Mouse (Mus musculus) forebrain, embryonic 10.5 days (tissue): ENCODE measurements around the gene Ick. TPM values are rescaled to one million over a fixed set of nuclear protein-coding genes. Genes with fewer than 3 reads are reported as not detected.
A peak's percentile ranks its signal among the peaks of the same experiment; 100 is the strongest.
"Not testable (repeated sequence)": the region's sequence is repeated elsewhere in the genome, so short reads cannot be mapped to it uniquely, and the experiment has no call there.

ENCODE experiments used
- DNase-seq: peaks from one replicate; pipeline ENCODE4 v3.0.0-alpha.2; 2017; ENCODE audit warnings: low spot score; ENCODE audit errors: extremely low spot score
- H3K27ac ChIP-seq: fragments of 300-500 bp; sonication (generic); 2 replicates; pipeline ENCODE4 v1.5.1; 2016; ENCODE audit warnings: mild to moderate bottlenecking
- H3K27me3 ChIP-seq: fragments of 300-500 bp; sonication (generic); 2 replicates; pipeline ENCODE4 v1.6.1; 2016; ENCODE audit warnings: mild to moderate bottlenecking; ENCODE audit not compliant: poor library complexity, severe bottlenecking
- H3K36me3 ChIP-seq: fragments of 300-500 bp; sonication (generic); replicated peaks from 2 replicates; pipeline ENCODE4 v1.6.1; 2016; ENCODE audit warnings: mild to moderate bottlenecking, moderate library complexity
- H3K4me1 ChIP-seq: fragments of 300-500 bp; sonication (generic); 2 replicates; pipeline ENCODE4 v1.6.1; 2016
- H3K4me3 ChIP-seq: fragments of 300-500 bp; sonication (generic); 2 replicates; pipeline ENCODE4 v1.5.1; 2016; ENCODE audit warnings: mild to moderate bottlenecking, moderate library complexity
- H3K9me3 ChIP-seq: fragments of 300-500 bp; sonication (generic); 2 replicates; pipeline ENCODE4 v1.6.1; 2016; ENCODE audit warnings: mild to moderate bottlenecking, moderate library complexity
- WGBS: fragments of 180-500 bp; shearing (Covaris S2); methylation state at CpG from one replicate; pipeline ENCODE4 v1.1.7; 2016; 5-methylcytosine and 5-hydroxymethylcytosine counted together
- polyA plus RNA-seq: library from polyadenylated mRNA; unstranded; fragments of >200 nt; fragmentation: Nextera tagmentation; extraction: Ambion mirVana; gene quantifications from 2 replicates; pipeline ENCODE4 v1.2.1, GENCODE M21; 2016

Gene Ick
- polyA plus RNA-seq, 1 experiment from 2014 or later: 36.0 TPM

DNA sequence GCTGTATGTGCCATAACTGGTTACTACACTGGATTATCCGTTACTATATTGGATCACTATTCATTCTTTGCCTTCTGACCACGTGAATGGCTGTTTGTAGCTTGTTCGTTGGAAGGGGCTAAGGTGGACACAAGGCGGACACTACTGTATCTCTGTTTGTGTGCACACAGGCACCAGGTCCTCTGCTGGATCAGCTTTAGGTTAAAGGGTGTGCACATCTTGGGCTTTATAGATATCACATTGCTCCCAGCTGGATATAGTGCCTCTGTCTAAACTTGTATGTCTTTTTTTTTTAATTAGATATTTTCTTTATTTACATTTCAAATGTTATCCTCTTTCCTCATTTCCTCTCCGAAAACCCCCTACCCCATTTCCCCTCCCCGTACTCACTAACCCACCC, 56.5 kb downstream of the Ick start:
- Histone ChIP-seq H3K4me1 (no peaks in the 10 kb centered on the region), H3K9me3 (no peaks in the 10 kb centered on the region), H3K27ac (no peak overlapping the region), H3K36me3 (peaks cover 98% of the 10 kb centered on the region), H3K4me3 (no peak overlapping the region), H3K27me3 (no peaks in the 10 kb centered on the region)
- DNase-seq: no peak
- 95% methylated on average over 6 of the region's 6 CpGs for WGBS

DNA sequence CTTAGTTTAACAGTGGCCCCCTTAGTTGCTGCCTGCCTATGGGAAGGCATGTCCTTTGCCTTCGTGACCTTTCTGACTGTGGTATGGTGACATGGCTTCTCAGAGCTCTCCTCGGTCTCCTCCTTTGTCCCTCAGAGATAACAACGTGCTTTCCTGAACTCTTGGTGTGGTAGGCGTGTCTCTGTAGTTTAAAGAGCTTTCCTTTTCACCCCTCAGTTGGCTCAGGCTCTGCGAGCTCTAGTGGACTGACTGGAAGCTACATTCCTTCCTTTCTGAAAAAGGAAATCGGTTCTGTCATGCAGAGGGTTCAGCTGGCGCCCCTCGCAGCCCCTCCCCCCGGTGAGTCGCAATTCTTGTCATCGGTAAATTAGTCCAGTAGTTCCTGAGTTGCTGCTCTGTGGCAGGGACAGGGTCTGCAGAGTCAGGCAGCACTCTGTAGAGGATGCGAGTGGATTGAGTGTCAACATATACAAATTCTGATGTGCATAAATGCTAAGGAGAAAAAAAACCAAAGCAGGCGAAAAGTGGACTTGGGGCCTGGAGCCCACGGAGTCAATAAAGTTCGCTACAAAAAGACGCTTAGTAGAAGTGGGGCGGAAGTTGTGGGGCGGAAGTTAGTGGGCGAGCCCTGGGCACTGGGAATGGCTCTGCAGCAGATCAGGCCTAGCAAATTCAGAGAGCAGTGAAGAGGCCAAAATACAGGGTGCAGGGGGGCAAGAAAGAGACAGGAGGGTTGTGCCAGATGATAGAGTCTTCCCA, 57.9 kb downstream of the Ick start:
- 85% methylated on average over 19 of the region's 19 CpGs for WGBS
- Histone ChIP-seq H3K27me3 (no peaks in the 10 kb centered on the region), H3K4me1 (no peaks in the 10 kb centered on the region)

GRCm38 (mm10) chr9:78167453-78167969, 58.5 kb downstream of the Ick start:
- 88% methylated on average over 19 of the region's 19 CpGs for WGBS
- no peak for DNase-seq
- H3K36me3 ChIP-seq: peaks cover 77% of the 10 kb centered on the region
- H3K4me1 ChIP-seq: no peaks in the 10 kb centered on the region
- no peaks in the 10 kb centered on the region for H3K27me3 ChIP-seq
- H3K9me3 ChIP-seq: no peaks in the 10 kb centered on the region
- no peak overlapping the region for H3K27ac ChIP-seq
- no peak overlapping the region for H3K4me3 ChIP-seq

More for the DNA sequence above, 57.9 kb downstream of the Ick start:
- no peak for DNase-seq
- Histone ChIP-seq H3K4me3 (no peak overlapping the region), H3K36me3 (peaks cover 84% of the 10 kb centered on the region), H3K9me3 (no peaks in the 10 kb centered on the region), H3K27ac (no peak overlapping the region)

DNA sequence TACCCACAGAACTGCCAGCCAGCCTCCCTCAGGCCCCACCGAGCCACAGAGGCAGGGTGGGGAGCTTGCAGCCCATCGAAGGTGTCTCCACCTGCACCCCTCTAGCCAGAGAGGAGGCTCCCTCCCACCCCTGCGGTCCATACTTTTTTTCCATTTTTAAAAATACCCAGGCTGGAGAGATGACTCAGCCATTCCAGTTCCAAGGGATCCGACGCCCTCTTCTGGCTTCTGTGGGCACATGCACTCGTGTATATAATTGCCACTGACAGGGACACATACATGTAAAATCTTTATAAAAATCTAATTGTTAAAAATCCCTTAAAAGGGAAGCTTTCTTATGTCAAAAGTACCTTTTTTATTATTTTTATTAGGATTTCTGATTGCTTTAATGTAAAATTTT, 59.9 kb downstream of the Ick start:
- Histone ChIP-seq H3K4me3 (no peak overlapping the region), H3K9me3 (no peaks in the 10 kb centered on the region), H3K36me3 (peaks cover 65% of the 10 kb centered on the region), H3K27me3 (no peaks in the 10 kb centered on the region), H3K27ac (no peak overlapping the region), H3K4me1 (no peaks in the 10 kb centered on the region)
- DNase-seq: no peak
- WGBS: 94% methylated on average over 6 of the region's 6 CpGs

- H3K9me3 ChIP-seq: no peaks in the 10 kb centered on the region
- peaks cover 13% of the 10 kb centered on the region for H3K36me3 ChIP-seq
- H3K27ac ChIP-seq: no peak overlapping the region
- DNase-seq: no peak
- peaks cover 7% of the 10 kb centered on the region for H3K4me1 ChIP-seq
- H3K4me3 ChIP-seq: no peak overlapping the region
- H3K27me3 ChIP-seq: no peaks in the 10 kb centered on the region
- WGBS: 52% methylated on average over 1 of the region's 1 CpGs
These were observed 65.0 kb downstream of the Ick start for GRCm38 (mm10) chr9:78174016-78174415.

GRCm38 (mm10) chr9:78174925-78175276, 65.9 kb downstream of the Ick start:
- 56% methylated on average over 3 of the region's 3 CpGs for WGBS
- not testable (repeated sequence) for H3K9me3 ChIP-seq, DNase-seq, H3K4me1 ChIP-seq, H3K27ac ChIP-seq, H3K27me3 ChIP-seq, H3K4me3 ChIP-seq, H3K36me3 ChIP-seq

DNA sequence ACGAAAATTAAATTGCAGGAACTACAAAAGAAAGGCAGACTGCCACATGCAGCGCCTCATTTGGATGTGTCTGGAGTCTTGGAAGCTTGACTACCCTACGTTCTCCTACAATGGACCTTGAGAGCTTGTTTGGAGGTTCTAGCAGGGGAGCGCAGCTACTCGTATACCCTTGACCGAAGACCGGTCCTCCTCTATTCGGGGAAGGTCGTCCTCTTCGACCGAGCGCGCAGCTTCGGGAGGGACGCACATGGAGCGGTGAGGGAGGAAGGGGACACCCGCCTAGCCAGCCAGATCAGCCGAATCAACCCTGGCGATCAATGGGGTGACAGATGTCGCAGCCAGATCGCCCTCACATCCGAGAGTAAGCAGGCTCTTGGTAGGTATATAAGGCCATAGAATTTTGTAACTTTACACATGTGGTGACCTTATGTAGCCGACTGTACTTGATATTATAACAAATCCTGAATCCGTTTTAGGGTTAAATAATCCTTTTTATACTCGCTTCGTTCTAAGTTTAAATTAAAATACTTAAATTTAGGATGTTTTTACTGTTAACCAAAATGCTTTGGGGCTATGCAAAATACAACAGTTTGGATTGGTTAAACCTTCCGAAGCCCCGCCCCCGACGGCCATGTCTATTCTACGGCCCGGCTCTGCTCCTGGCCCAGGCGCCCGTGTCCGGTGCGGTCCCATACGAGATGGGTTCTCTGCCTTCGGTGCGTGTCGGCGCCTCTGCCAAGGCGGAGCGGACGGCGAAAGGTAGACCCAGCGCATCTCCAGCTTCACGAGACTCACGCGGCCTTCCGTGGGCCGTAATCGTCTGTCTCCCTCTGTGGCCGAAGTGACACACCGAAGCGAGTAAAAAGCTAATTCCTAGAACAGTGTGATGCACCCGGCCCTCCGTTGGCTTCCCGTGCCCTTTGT, 66.5 kb downstream of the Ick start:
- WGBS: under 1% methylated on average over 55 of the region's 58 CpGs

GRCm38 (mm10) chr9:78176201-78176727, 67.3 kb downstream of the Ick start:
- Histone ChIP-seq H3K4me3 (peak overlapping the region; percentile 62), H3K9me3 (no peaks in the 10 kb centered on the region), H3K27me3 (no peaks in the 10 kb centered on the region), H3K36me3 (no peaks in the 10 kb centered on the region), H3K27ac (peak overlapping the region; percentile 93), H3K4me1 (peaks cover 7% of the 10 kb centered on the region)
- WGBS: under 1% methylated on average over 22 of the region's 22 CpGs
- peak; percentile 76 for DNase-seq

More for the DNA sequence above, 66.5 kb downstream of the Ick start:
- DNase-seq: peak; percentile 92
- Histone ChIP-seq H3K4me3 (peak overlapping the region; percentile 62), H3K9me3 (no peaks in the 10 kb centered on the region), H3K4me1 (peaks cover 7% of the 10 kb centered on the region), H3K36me3 (no peaks in the 10 kb centered on the region), H3K27ac (peak overlapping the region; percentile 93), H3K27me3 (no peaks in the 10 kb centered on the region)

DNA sequence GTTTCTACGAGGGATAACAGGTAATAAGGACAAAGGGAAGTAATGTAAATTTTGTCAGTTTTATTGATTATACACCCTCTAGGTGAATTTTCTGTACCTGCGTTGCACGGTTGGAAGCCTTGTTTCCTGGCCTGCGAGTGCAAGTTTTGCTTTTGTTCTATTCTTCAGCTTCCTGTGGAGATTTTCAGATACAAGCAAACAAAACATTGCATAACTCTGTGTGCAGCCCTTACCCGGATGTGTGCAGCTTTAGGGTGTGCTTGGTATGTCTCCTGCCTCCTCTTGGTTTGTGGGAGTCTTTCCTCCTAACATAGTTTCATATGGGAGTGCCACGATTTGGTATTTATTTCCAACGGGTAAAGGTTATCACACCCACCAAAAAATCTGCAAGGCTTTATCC, 67.8 kb downstream of the Ick start:
- WGBS: 59% methylated on average over 7 of the region's 7 CpGs
- no peaks in the 10 kb centered on the region for H3K9me3 ChIP-seq
- no peak for DNase-seq
- H3K4me1 ChIP-seq: peaks cover 7% of the 10 kb centered on the region
- H3K4me3 ChIP-seq: peak overlapping the region; percentile 62
- no peaks in the 10 kb centered on the region for H3K27me3 ChIP-seq
- no peaks in the 10 kb centered on the region for H3K36me3 ChIP-seq
- H3K27ac ChIP-seq: peak overlapping the region; percentile 93

DNA sequence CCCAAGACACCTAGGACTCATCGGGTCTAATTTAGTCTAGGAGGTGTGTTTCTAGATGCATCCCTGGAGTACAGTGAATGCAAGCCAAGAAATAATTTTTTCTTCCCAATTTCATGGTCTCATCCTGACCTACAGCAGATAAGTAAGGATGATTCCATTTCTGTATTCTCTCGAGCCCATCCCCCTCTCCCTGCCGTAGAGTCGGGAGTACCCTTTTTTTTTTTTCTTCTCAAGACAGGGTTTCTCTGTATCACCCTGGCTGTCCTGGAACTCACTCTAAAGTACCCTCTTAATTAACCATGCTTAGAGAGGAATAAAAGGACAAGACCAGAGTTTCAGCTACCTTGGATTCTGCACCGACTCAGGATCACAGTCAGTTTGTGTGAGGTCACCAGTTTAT, 69.2 kb downstream of the Ick start:
- no peaks in the 10 kb centered on the region for H3K36me3 ChIP-seq
- H3K4me3 ChIP-seq: no peak overlapping the region
- H3K9me3 ChIP-seq: no peaks in the 10 kb centered on the region
- WGBS: 79% methylated on average over 5 of the region's 5 CpGs
- DNase-seq: no peak
- no peaks in the 10 kb centered on the region for H3K27me3 ChIP-seq
- H3K4me1 ChIP-seq: peaks cover 7% of the 10 kb centered on the region
- no peak overlapping the region for H3K27ac ChIP-seq

GRCm38 (mm10) chr9:78179071-78179470, 70.1 kb downstream of the Ick start:
- no peak for DNase-seq
- 86% methylated on average over 2 of the region's 2 CpGs for WGBS
- Histone ChIP-seq H3K9me3 (no peaks in the 10 kb centered on the region), H3K27me3 (no peaks in the 10 kb centered on the region), H3K4me3 (no peak overlapping the region), H3K27ac (no peak overlapping the region), H3K4me1 (peaks cover 7% of the 10 kb centered on the region), H3K36me3 (no peaks in the 10 kb centered on the region)

DNA sequence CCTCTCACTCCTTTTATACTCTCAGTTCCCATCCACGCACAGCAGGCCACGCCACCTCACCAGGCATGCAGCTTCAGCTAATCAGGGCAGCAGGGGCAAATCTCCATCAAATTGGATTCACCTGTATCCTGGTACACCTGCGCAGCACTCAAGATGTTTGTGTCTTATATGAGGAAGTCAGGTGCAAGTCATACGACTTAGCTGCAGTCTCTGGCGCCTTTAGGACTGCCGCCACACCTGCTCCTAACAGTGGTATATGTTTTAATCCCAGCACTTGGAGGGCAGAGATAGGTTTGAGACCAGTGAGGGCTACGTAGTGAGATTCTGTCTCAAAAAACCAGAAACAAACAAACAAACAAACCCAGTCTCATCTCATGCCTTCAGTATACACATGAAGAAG, 73.5 kb downstream of the Ick start, which contains the start of gene Gsta4:
Gsta4 (plus strand) TSS at position 301 of the 400 bp plus-strand sequence.
- H3K4me1 ChIP-seq, H3K4me3 ChIP-seq, H3K27me3 ChIP-seq, DNase-seq, H3K27ac ChIP-seq, H3K9me3 ChIP-seq, H3K36me3 ChIP-seq: not testable (repeated sequence)
- 96% methylated on average over 4 of the region's 7 CpGs for WGBS
